Mouse (Mus musculus): Measurements from ENCODE around the gene 5330417H12Rik. TPM values are rescaled to one million over a fixed set of nuclear protein-coding genes. Genes with fewer than 3 reads are reported as not detected.
A peak's percentile ranks its signal among the peaks of the same experiment; 100 is the strongest.

Gene 5330417H12Rik
- polyA plus RNA-seq, 1 experiment from 2014 or later = not detected

- no peaks in the 10 kb centered on the region for H3K27me3 ChIP-seq (ENCODE audit: insufficient read depth, low read length)
- H3K27ac ChIP-seq (ENCODE audit: low read length) = no peak overlapping the region
- H3K9me3 ChIP-seq (ENCODE audit: low read length) = no peaks in the 10 kb centered on the region
- no peak overlapping the region for H3K9ac ChIP-seq (replicated peaks; ENCODE audit: low read length)
- WGBS = 89% methylated on average over 8 of the region's 8 CpGs
- peaks cover 14% of the 10 kb centered on the region for H3K4me1 ChIP-seq (ENCODE audit: insufficient read depth, low read length)
- no peaks in the 10 kb centered on the region for H3K36me3 ChIP-seq (ENCODE audit: insufficient read depth, low read length)
- no peak overlapping the region for H3K4me2 ChIP-seq (replicated peaks; ENCODE audit: low read depth, low read length)
- H3K4me3 ChIP-seq (ENCODE audit: low read length) = no peak overlapping the region
- ATAC-seq (ENCODE audit: low FRiP score, low TSS enrichment) = no peak
These were observed 34.4 kb upstream of the 5330417H12Rik start for GRCm38 (mm10) chr7:107659186-107659918.

- WGBS = 88% methylated on average over 6 of the region's 6 CpGs
- Histone ChIP-seq H3K27ac (ENCODE audit: low read length) (no peak overlapping the region), H3K4me1 (ENCODE audit: insufficient read depth, low read length) (peaks cover 5% of the 10 kb centered on the region; the same call in 1 of the 2 replicates), H3K36me3 (ENCODE audit: insufficient read depth, low read length) (no peaks in the 10 kb centered on the region), H3K27me3 (ENCODE audit: insufficient read depth, low read length) (no peaks in the 10 kb centered on the region), H3K4me2 (replicated peaks; ENCODE audit: low read depth, low read length) (no peak overlapping the region), H3K9me3 (ENCODE audit: low read length) (no peaks in the 10 kb centered on the region), H3K4me3 (ENCODE audit: low read length) (no peak overlapping the region), H3K9ac (replicated peaks; ENCODE audit: low read length) (no peak overlapping the region)
- no peak for ATAC-seq (ENCODE audit: low FRiP score, low TSS enrichment)
These were observed 31.5 kb upstream of the 5330417H12Rik start for GRCm38 (mm10) chr7:107656451-107656850.

- Histone ChIP-seq H3K4me3 (ENCODE audit: low read length) (no peak overlapping the region), H3K4me2 (replicated peaks; ENCODE audit: low read depth, low read length) (no peak overlapping the region), H3K36me3 (ENCODE audit: insufficient read depth, low read length) (no peaks in the 10 kb centered on the region), H3K27ac (ENCODE audit: low read length) (no peak overlapping the region), H3K9me3 (ENCODE audit: low read length) (no peaks in the 10 kb centered on the region), H3K27me3 (ENCODE audit: insufficient read depth, low read length) (no peaks in the 10 kb centered on the region), H3K9ac (replicated peaks; ENCODE audit: low read length) (no peak overlapping the region), H3K4me1 (ENCODE audit: insufficient read depth, low read length) (no peaks in the 10 kb centered on the region)
- ATAC-seq (ENCODE audit: low FRiP score, low TSS enrichment) = no peak
- 59% methylated on average over 1 of the region's 1 CpGs for WGBS
These were observed 26.9 kb upstream of the 5330417H12Rik start for GRCm38 (mm10) chr7:107651821-107652220.

GRCm38 (mm10) chr7:107649990-107650389, 25.0 kb upstream of the 5330417H12Rik start:
- no peak overlapping the region for H3K4me3 ChIP-seq (ENCODE audit: low read length)
- WGBS = 82% methylated on average over 7 of the region's 7 CpGs
- no peaks in the 10 kb centered on the region for H3K4me1 ChIP-seq (ENCODE audit: insufficient read depth, low read length)
- ATAC-seq (ENCODE audit: low FRiP score, low TSS enrichment) = no peak
- H3K9me3 ChIP-seq (ENCODE audit: low read length) = peaks cover under 1% of the 10 kb centered on the region; the same call in 1 of the 2 replicates
- H3K4me2 ChIP-seq (replicated peaks; ENCODE audit: low read depth, low read length) = no peak overlapping the region
- no peaks in the 10 kb centered on the region for H3K36me3 ChIP-seq (ENCODE audit: insufficient read depth, low read length)
- H3K27ac ChIP-seq (ENCODE audit: low read length) = no peak overlapping the region
- H3K9ac ChIP-seq (replicated peaks; ENCODE audit: low read length) = no peak overlapping the region
- no peaks in the 10 kb centered on the region for H3K27me3 ChIP-seq (ENCODE audit: insufficient read depth, low read length)

GRCm38 (mm10) chr7:107648937-107649688, 24.2 kb upstream of the 5330417H12Rik start:
- Histone ChIP-seq H3K36me3 (ENCODE audit: insufficient read depth, low read length) (no peaks in the 10 kb centered on the region), H3K4me2 (replicated peaks; ENCODE audit: low read depth, low read length) (no peak overlapping the region), H3K9me3 (ENCODE audit: low read length) (peaks cover 5% of the 10 kb centered on the region; the same call in 1 of the 2 replicates), H3K27me3 (ENCODE audit: insufficient read depth, low read length) (no peaks in the 10 kb centered on the region), H3K9ac (replicated peaks; ENCODE audit: low read length) (no peak overlapping the region), H3K4me3 (ENCODE audit: low read length) (no peak overlapping the region), H3K4me1 (ENCODE audit: insufficient read depth, low read length) (no peaks in the 10 kb centered on the region), H3K27ac (ENCODE audit: low read length) (no peak overlapping the region)
- WGBS = 81% methylated on average over 12 of the region's 12 CpGs
- no peak for ATAC-seq (ENCODE audit: low FRiP score, low TSS enrichment)

GRCm38 (mm10) chr7:107644987-107645386, 20.0 kb upstream of the 5330417H12Rik start:
- WGBS = 90% methylated on average over 2 of the region's 2 CpGs
- peaks cover 5% of the 10 kb centered on the region; the same call in 1 of the 2 replicates for H3K9me3 ChIP-seq (ENCODE audit: low read length)
- ATAC-seq (ENCODE audit: low FRiP score, low TSS enrichment) = no peak

DNA sequence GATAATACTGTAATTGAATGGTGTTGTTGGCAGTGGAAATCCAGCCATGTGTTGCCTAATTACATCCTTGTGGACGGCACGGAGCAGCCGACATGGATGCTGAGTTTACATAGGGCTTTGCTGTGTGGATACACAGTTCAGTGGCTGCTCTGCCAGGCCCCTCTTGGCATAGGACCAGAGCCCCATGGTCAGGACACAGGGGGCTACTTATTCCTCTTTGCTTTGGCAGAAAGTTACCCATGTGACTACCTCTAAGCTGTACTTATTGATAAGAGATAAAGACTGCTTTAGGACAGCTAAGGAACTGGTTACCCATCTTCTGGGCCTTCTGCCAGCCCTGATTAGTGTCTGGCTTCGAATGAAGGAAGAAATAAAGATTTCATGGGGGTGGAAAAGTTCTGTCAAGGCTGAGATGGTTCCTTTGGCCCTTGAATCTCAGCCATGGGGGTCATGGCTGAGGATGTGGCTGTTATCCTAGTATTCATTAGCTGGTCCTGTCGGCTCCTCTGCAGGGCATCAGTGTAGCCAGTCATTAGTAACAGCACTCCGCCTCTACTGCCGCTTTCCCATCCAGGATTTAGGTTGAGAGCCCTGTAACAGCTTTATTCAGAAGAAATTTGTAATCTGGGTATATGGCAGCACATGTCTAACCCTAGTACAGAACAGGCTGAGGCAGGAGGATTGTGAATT, 17.8 kb upstream of the 5330417H12Rik start:
- Histone ChIP-seq H3K9me3 (ENCODE audit: low read length) (peaks cover 5% of the 10 kb centered on the region; the same call in 1 of the 2 replicates), H3K4me1 (ENCODE audit: insufficient read depth, low read length) (no peaks in the 10 kb centered on the region), H3K9ac (replicated peaks; ENCODE audit: low read length) (no peak overlapping the region), H3K27ac (ENCODE audit: low read length) (no peak overlapping the region), H3K27me3 (ENCODE audit: insufficient read depth, low read length) (no peaks in the 10 kb centered on the region), H3K4me3 (ENCODE audit: low read length) (no peak overlapping the region), H3K36me3 (ENCODE audit: insufficient read depth, low read length) (no peaks in the 10 kb centered on the region), H3K4me2 (replicated peaks; ENCODE audit: low read depth, low read length) (no peak overlapping the region)
- 77% methylated on average over 7 of the region's 7 CpGs for WGBS
- no peak for ATAC-seq (ENCODE audit: low FRiP score, low TSS enrichment)

More at GRCm38 (mm10) chr7:107644987-107645386, 20.0 kb upstream of the 5330417H12Rik start:
- Histone ChIP-seq H3K4me1 (ENCODE audit: insufficient read depth, low read length) (no peaks in the 10 kb centered on the region), H3K4me3 (ENCODE audit: low read length) (no peak overlapping the region), H3K27me3 (ENCODE audit: insufficient read depth, low read length) (no peaks in the 10 kb centered on the region), H3K4me2 (replicated peaks; ENCODE audit: low read depth, low read length) (no peak overlapping the region), H3K9ac (replicated peaks; ENCODE audit: low read length) (no peak overlapping the region), H3K36me3 (ENCODE audit: insufficient read depth, low read length) (no peaks in the 10 kb centered on the region), H3K27ac (ENCODE audit: low read length) (no peak overlapping the region)

DNA sequence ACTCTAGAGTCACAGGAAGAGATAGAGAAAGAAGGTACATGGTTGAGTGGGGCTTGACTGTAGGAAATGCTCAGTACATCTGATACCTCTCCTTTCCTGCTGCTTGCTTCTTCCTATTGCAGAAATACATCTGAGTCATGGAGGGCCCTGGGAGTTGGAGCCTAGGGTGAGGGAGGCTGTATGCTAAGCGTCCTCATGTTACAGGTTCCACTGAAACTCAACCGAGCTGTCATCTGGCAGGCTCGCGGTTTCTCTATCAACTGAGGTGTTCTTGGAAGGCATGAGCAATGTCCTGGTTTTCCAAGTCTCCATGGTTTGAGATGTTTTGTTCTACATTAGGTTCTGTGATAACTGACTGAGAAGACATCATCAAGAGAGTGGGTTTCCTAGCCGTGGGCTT, 13.1 kb upstream of the 5330417H12Rik start:
- Histone ChIP-seq H3K27me3 (ENCODE audit: insufficient read depth, low read length) (no peaks in the 10 kb centered on the region), H3K4me2 (replicated peaks; ENCODE audit: low read depth, low read length) (no peak overlapping the region), H3K4me1 (ENCODE audit: insufficient read depth, low read length) (no peaks in the 10 kb centered on the region), H3K9ac (replicated peaks; ENCODE audit: low read length) (no peak overlapping the region), H3K4me3 (ENCODE audit: low read length) (no peak overlapping the region), H3K36me3 (ENCODE audit: insufficient read depth, low read length) (no peaks in the 10 kb centered on the region), H3K27ac (ENCODE audit: low read length) (no peak overlapping the region), H3K9me3 (ENCODE audit: low read length) (no peaks in the 10 kb centered on the region)
- ATAC-seq (ENCODE audit: low FRiP score, low TSS enrichment) = peak; percentile 31; the same call in 1 of the 2 replicates
- 54% methylated on average over 5 of the region's 5 CpGs for WGBS

DNA sequence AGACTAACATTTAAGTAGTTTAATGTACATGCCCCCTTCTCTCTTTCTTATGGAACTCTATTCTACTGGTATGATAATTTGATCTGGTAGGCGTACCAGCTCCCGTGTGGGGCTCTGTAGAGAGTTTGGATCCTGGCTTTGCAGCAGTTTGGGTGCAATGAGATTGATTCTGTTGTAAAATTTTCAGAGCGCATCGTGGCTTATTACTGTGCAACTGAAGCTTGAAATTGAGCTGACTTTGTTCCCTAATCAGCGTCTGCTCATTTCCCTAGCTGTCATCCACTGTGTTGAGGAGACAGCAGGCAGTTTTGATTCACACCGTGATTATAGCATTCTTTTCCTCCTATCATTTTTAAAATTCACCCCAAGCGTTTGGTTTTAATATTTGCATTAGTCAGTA, 12.4 kb upstream of the 5330417H12Rik start:
- WGBS = 63% methylated on average over 7 of the region's 7 CpGs
- Histone ChIP-seq H3K9me3 (ENCODE audit: low read length) (no peaks in the 10 kb centered on the region), H3K4me3 (ENCODE audit: low read length) (no peak overlapping the region), H3K27me3 (ENCODE audit: insufficient read depth, low read length) (no peaks in the 10 kb centered on the region), H3K4me2 (replicated peaks; ENCODE audit: low read depth, low read length) (no peak overlapping the region), H3K27ac (ENCODE audit: low read length) (no peak overlapping the region), H3K4me1 (ENCODE audit: insufficient read depth, low read length) (no peaks in the 10 kb centered on the region), H3K9ac (replicated peaks; ENCODE audit: low read length) (no peak overlapping the region), H3K36me3 (ENCODE audit: insufficient read depth, low read length) (no peaks in the 10 kb centered on the region)
- ATAC-seq (ENCODE audit: low FRiP score, low TSS enrichment) = no peak

All from kidney, embryonic 16.5 days (tissue).